ENCODE assay signal across 24 mouse cellular contexts in the genomic region with DNA sequence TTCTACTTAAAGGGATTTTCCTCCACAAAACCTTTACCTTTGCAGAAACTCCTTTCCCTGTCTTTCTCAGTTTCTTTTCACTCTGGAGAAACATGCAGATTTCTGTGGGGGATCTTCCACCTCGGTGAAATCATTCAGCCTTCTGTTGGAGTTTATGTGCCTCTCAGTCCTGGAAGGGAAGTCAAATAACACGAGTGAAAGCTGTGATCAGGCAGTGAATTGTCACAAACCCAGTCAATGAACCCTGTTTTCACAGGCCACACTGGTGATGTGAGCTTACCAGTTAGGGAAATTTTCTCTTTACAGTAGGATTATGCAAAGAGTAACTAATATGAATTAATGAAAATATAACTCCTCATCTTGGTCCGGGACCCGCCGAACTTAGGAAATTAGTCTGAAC.
DNase-seq lines count a peak whose midpoint lies in the region; ATAC-seq and TF ChIP-seq lines count a peak whose summit lies in the region.
"Had no signal": no experiment of that assay in that cellular context is flagged by ENCODE, and none has a peak within 500 bp of the region (broad histone marks: within the 10 kb centered on the region; RNA-seq: fewer than 3 reads in every experiment).

No protein-coding gene starts in this region.

- H3K27ac ChIP-seq in ES-Bruce4 (ENCODE audit: insufficient read depth, low read length) (peak overlapping the region; percentile 72), ES-E14 (ENCODE audit: insufficient read depth, low read depth, low read length, poor library complexity, severe bottlenecking) (0 out of 2 replicates have a peak overlapping the region, but pooled peaks have one; percentile 40)
- no peak overlapping the region for H3K27ac ChIP-seq in forebrain, embryonic 15.5 days (replicated peaks)
- H3K27ac ChIP-seq in hindbrain, embryonic 12.5 days, result no peak overlapping the region
- H3K27ac ChIP-seq: embryonic facial prominence, embryonic 13.5 days; embryonic facial prominence, embryonic 15.5 days; forebrain, embryonic 10.5 days; forebrain, embryonic 12.5 days had no signal

- whole genome bisulfite sequencing in forebrain, embryonic 15.5 days, result 96% methylated on average over 5 of the region's 5 CpGs
- 86% methylated on average over 5 of the region's 5 CpGs for WGBS in hindbrain, embryonic 12.5 days

- H3K27me3 ChIP-seq in E14TG2a.4 (ENCODE audit: insufficient read depth, low read length) (no peaks in the 10 kb centered on the region), ES-Bruce4 (ENCODE audit: control insufficient read depth, insufficient read depth, low read length, poor library complexity, severe bottlenecking) (no peaks in the 10 kb centered on the region)
- H3K27me3 ChIP-seq in forebrain, embryonic 15.5 days, result no peaks in the 10 kb centered on the region
- no peaks in the 10 kb centered on the region for H3K27me3 ChIP-seq in hindbrain, embryonic 12.5 days
- H3K27me3 ChIP-seq: embryonic facial prominence, embryonic 13.5 days; embryonic facial prominence, embryonic 15.5 days; forebrain, embryonic 12.5 days had no signal

- TF ChIP-seq EP300 in ES-Bruce4 (IDR thresholded peaks at IDR 0.05; ENCODE audit: insufficient read depth, low read depth, low read length), result no peak

- H3K4me1 ChIP-seq in E14TG2a.4 (replicated peaks; ENCODE audit: low read depth, low read length) (no peaks in the 10 kb centered on the region), ES-Bruce4 (ENCODE audit: control insufficient read depth, insufficient read depth, low read length) (no peaks in the 10 kb centered on the region), ES-E14 (ENCODE audit: control insufficient read depth in 2 of 2, insufficient read depth in 2 of 2, low read length in 2 of 2, poor library complexity in 1 of 2) (no peaks in the 10 kb centered on the region)
- no peaks in the 10 kb centered on the region for H3K4me1 ChIP-seq in forebrain, embryonic 15.5 days
- H3K4me1 ChIP-seq in hindbrain, embryonic 12.5 days, result no peaks in the 10 kb centered on the region
- H3K4me1 ChIP-seq: embryonic facial prominence, embryonic 13.5 days; embryonic facial prominence, embryonic 15.5 days; forebrain, embryonic 10.5 days; forebrain, embryonic 12.5 days had no signal

- H3K4me3 ChIP-seq in E14TG2a.4 (replicated peaks; ENCODE audit: low read length) (peak overlapping the region; percentile 58), ES-Bruce4 (ENCODE audit: low read depth, low read length) (0 out of 2 replicates have a peak overlapping the region, but pooled peaks have one; percentile 26), ES-E14 (ENCODE audit: insufficient read depth in 1 of 2, low read depth in 1 of 2, low read length in 2 of 2, poor library complexity in 1 of 2, severe bottlenecking in 1 of 2) (peak overlapping the region; percentile 37 to 49; a peak in 3 of 4 replicates)
- no peak overlapping the region for H3K4me3 ChIP-seq in forebrain, embryonic 15.5 days
- no peak overlapping the region for H3K4me3 ChIP-seq in hindbrain, embryonic 12.5 days
- H3K4me3 ChIP-seq: embryonic facial prominence, embryonic 13.5 days; embryonic facial prominence, embryonic 15.5 days; erythroblast, embryonic 14.5 days; forebrain, embryonic 10.5 days; forebrain, embryonic 12.5 days had no signal

- DNase-seq in ES-E14 (ENCODE audit: low read depth, low spot score) (peak; percentile 12), WW6 (ENCODE audit: low read depth, low spot score) (peak; percentile 11)
- no peak for DNase-seq in frontal cortex, postnatal 10 days (ENCODE audit: low spot score in 2 of 2)
- DNase-seq in thymus, postnatal 36 days, result no peak
- DNase-seq: adrenal gland, adult 8-10 months; adrenal gland, postnatal 14 days; adrenal gland, postnatal 36 days; cerebellum, adult 11-12 months; cerebellum, adult 2 months; cerebellum, adult 9-10 months; cerebellum, postnatal 10 days; cerebellum, postnatal 25 days; forebrain, postnatal 0 days had no signal

- in situ Hi-C loops in ES-E14 (cut with MboI; ENCODE audit: low sequenced_read_pairs in 2 of 2, unreplicated experiment in 2 of 2), result no loop called here

- TF ChIP-seq CTCF in E14TG2a.4 (conservative IDR thresholded peaks at IDR 0.05; ENCODE audit: low read length) (no peak), ES-Bruce4 (IDR thresholded peaks at IDR 0.05; ENCODE audit: low read depth, low read length) (no peak)

- no peak for TF ChIP-seq POLR2A in ES-Bruce4 (IDR thresholded peaks at IDR 0.05; ENCODE audit: insufficient read depth, low read length)

- no peak overlapping the region for H3K4me2 ChIP-seq in forebrain, embryonic 15.5 days (replicated peaks)
- H3K4me2 ChIP-seq in hindbrain, embryonic 12.5 days (replicated peaks), result no peak overlapping the region
- H3K4me2 ChIP-seq: embryonic facial prominence, embryonic 13.5 days; embryonic facial prominence, embryonic 15.5 days; forebrain, embryonic 12.5 days had no signal

- ATAC-seq in forebrain, embryonic 15.5 days (replicated peaks), result no peak
- no peak for ATAC-seq in hindbrain, embryonic 12.5 days (ENCODE audit: low FRiP score)
- ATAC-seq: activated CD4-positive, CD25-positive, alpha-beta regulatory T cell, adult 4 months; forebrain, embryonic 14.5 days; forebrain, postnatal 0 days had no signal

- H3K9me3 ChIP-seq in E14TG2a.4 (ENCODE audit: low read length) (peaks cover 23% of the 10 kb centered on the region), ES-Bruce4 (replicated peaks; ENCODE audit: control insufficient read depth, insufficient read depth, low read length, poor library complexity, severe bottlenecking) (no peaks in the 10 kb centered on the region; the same call in 1 of the 2 replicates), ES-E14 (ENCODE audit: control insufficient read depth, insufficient read depth, low read depth, low read length) (no peaks in the 10 kb centered on the region)
- H3K9me3 ChIP-seq in forebrain, embryonic 15.5 days, result no peaks in the 10 kb centered on the region
- no peaks in the 10 kb centered on the region for H3K9me3 ChIP-seq in hindbrain, embryonic 12.5 days (replicated peaks)
- H3K9me3 ChIP-seq: embryonic facial prominence, embryonic 13.5 days; embryonic facial prominence, embryonic 15.5 days; forebrain, embryonic 10.5 days; forebrain, embryonic 12.5 days had no signal

- H3K36me3 ChIP-seq in E14TG2a.4 (ENCODE audit: insufficient read depth, low read length) (0 out of 2 replicates have a peak, but pooled peaks cover 6% of the 10 kb centered on the region), ES-Bruce4 (ENCODE audit: control insufficient read depth, insufficient read depth, low read length, poor library complexity, severe bottlenecking) (no peaks in the 10 kb centered on the region), ES-E14 (ENCODE audit: control insufficient read depth, insufficient read depth, low read length, poor library complexity, severe bottlenecking) (no peaks in the 10 kb centered on the region)
- H3K36me3 ChIP-seq in forebrain, embryonic 15.5 days, result no peaks in the 10 kb centered on the region
- no peaks in the 10 kb centered on the region for H3K36me3 ChIP-seq in hindbrain, embryonic 12.5 days
- H3K36me3 ChIP-seq: embryonic facial prominence, embryonic 13.5 days; embryonic facial prominence, embryonic 15.5 days; forebrain, embryonic 10.5 days; forebrain, embryonic 12.5 days had no signal

- peak overlapping the region; percentile 70 for H3K9ac ChIP-seq in ES-Bruce4 (ENCODE audit: low read depth, poor library complexity, severe bottlenecking)
- peak overlapping the region; percentile 32; the same call in 1 of the 2 replicates for H3K9ac ChIP-seq in ES-E14 (ENCODE audit: insufficient read depth, low read depth, low read length, poor library complexity, severe bottlenecking)
- H3K9ac ChIP-seq in forebrain, embryonic 15.5 days (replicated peaks), result no peak overlapping the region
- H3K9ac ChIP-seq in hindbrain, embryonic 12.5 days, result no peak overlapping the region
- H3K9ac ChIP-seq: embryonic facial prominence, embryonic 13.5 days; embryonic facial prominence, embryonic 15.5 days; forebrain, embryonic 12.5 days; forebrain, postnatal 0 days had no signal

TF ChIP-seq in ES-E14, 5 proteins besides CTCF, POLR2A, EP300 and RAD21:
- TF ChIP-seq ZNF384 (IDR thresholded peaks at IDR 0.05; ENCODE audit: low read depth, low read length) (no peak), CHD2 (IDR thresholded peaks at IDR 0.05; ENCODE audit: low read depth, low read length) (no peak), MAFK (IDR thresholded peaks at IDR 0.05; ENCODE audit: insufficient read depth, low read depth, low read length) (no peak), HCFC1 (IDR thresholded peaks at IDR 0.05; ENCODE audit: borderline replicate concordance, insufficient read depth, low read length) (no peak), ZC3H11A (IDR thresholded peaks at IDR 0.05; ENCODE audit: borderline replicate concordance, low read depth, low read length) (no peak)

Comparison
In these comparisons a context has a peak if more than half of its experiments do, and no peak if none do; other contexts are left out.
1. H3K4me3 ChIP-seq: peak in E14TG2a.4 (single experiment), ES-Bruce4 (single experiment) and ES-E14 (2 of 2); none in forebrain, embryonic 15.5 days (single experiment) and hindbrain, embryonic 12.5 days (single experiment).
2. H3K27ac ChIP-seq: peak in ES-Bruce4 (single experiment) and ES-E14 (single experiment); none in forebrain, embryonic 15.5 days (single experiment) and hindbrain, embryonic 12.5 days (single experiment).
3. H3K9ac ChIP-seq: peak in ES-Bruce4 (single experiment) and ES-E14 (single experiment); none in forebrain, embryonic 15.5 days (single experiment) and hindbrain, embryonic 12.5 days (single experiment).
4. DNase-seq: peak in ES-E14 (single experiment) and WW6 (single experiment); none in frontal cortex, postnatal 10 days (0 of 2) and thymus, postnatal 36 days (0 of 2).